Mouse (Mus musculus) ES-Bruce4 (cell line): ENCODE data around the gene Dpf3. TPM values are rescaled to one million over a fixed set of nuclear protein-coding genes. Genes with fewer than 3 reads are reported as not detected.

Source experiments
- H3K27ac ChIP-seq: 2 replicates; pipeline ENCODE4 v1.5.1; 2012; ENCODE audit warnings: low read length, inconsistent platforms; ENCODE audit not compliant: insufficient read depth
- H3K27me3 ChIP-seq: 2 replicates; pipeline ENCODE4 v1.6.1; 2012; ENCODE audit warnings: mild to moderate bottlenecking, low read length, inconsistent platforms; ENCODE audit not compliant: control insufficient read depth, poor library complexity, insufficient read depth, severe bottlenecking
- H3K36me3 ChIP-seq: 2 replicates; pipeline ENCODE4 v1.6.1; 2012; ENCODE audit warnings: inconsistent platforms, mild to moderate bottlenecking, low read length, moderate library complexity; ENCODE audit not compliant: control insufficient read depth, poor library complexity, insufficient read depth, severe bottlenecking
- H3K4me1 ChIP-seq: one replicate; pipeline ENCODE4 v1.8.1; 2011; ENCODE audit warnings: low read length; ENCODE audit not compliant: control insufficient read depth, insufficient read depth
- H3K4me3 ChIP-seq: 2 replicates; pipeline ENCODE4 v1.5.1; 2011; ENCODE audit warnings: low read depth, mild to moderate bottlenecking, low read length
- H3K9ac ChIP-seq: 2 replicates; pipeline ENCODE4 v1.6.1; 2012; ENCODE audit warnings: low read depth, mild to moderate bottlenecking, inconsistent platforms; ENCODE audit not compliant: poor library complexity, severe bottlenecking
- H3K9me3 ChIP-seq: replicated peaks from 2 replicates; pipeline ENCODE4 v1.6.1; 2012; ENCODE audit warnings: mild to moderate bottlenecking, low read length, inconsistent platforms; ENCODE audit not compliant: control insufficient read depth, poor library complexity, insufficient read depth, severe bottlenecking
- CTCF ChIP-seq: IDR thresholded peaks from one replicate; pipeline ENCODE4 v1.8.1; 2011; ENCODE audit warnings: low read depth, low read length
- EP300 ChIP-seq: IDR thresholded peaks from 2 replicates; pipeline ENCODE4 v1.6.1; 2011; ENCODE audit warnings: low read depth, low read length; ENCODE audit not compliant: insufficient read depth
- POLR2A ChIP-seq: IDR thresholded peaks from one replicate; pipeline ENCODE4 v1.8.1; 2011; ENCODE audit warnings: low read length; ENCODE audit not compliant: insufficient read depth
- polyA plus RNA-seq: library from polyadenylated mRNA; stranded (reverse); fragments of >200 nt; gene quantifications from 2 replicates; pipeline ENCODE4 v1.2.4, GENCODE M21; 2011; ENCODE audit warnings: low read depth; ENCODE audit not compliant: missing spikeins, insufficient read depth, insufficient read length

Dpf3 gene
- polyA plus RNA-seq, 1 experiment = not detected

DNA sequence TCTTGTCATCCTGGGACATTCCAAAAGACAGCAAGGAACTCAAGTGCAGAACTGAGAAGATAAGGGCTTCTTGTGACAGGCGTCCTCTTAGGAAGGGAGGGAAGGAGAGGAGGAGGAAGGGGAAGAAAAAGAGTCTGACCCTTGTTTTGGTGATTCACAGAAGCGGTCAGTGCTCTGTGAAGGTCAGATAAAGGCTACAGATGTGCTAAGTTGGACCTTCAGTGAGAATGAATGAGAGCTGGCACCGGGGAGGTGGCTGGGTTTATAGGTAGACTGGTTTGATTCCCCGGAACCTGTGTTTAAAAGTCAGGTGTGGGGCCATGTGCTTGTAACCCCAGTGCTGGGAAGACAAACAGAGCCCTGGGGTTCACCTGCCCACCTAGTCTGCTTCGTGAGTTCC is 41.1 kb upstream of the Dpf3 start:
- Histone ChIP-seq H3K9ac (no peak overlapping the region), H3K4me1 (peaks cover 7% of the 10 kb centered on the region), H3K4me3 (no peak overlapping the region), H3K36me3 (peaks cover 22% of the 10 kb centered on the region), H3K27me3 (no peaks in the 10 kb centered on the region), H3K27ac (no peak overlapping the region), H3K9me3 (no peaks in the 10 kb centered on the region)
- TF ChIP-seq POLR2A = no peak
- TF ChIP-seq EP300 = no peak
- TF ChIP-seq CTCF = no peak

DNA sequence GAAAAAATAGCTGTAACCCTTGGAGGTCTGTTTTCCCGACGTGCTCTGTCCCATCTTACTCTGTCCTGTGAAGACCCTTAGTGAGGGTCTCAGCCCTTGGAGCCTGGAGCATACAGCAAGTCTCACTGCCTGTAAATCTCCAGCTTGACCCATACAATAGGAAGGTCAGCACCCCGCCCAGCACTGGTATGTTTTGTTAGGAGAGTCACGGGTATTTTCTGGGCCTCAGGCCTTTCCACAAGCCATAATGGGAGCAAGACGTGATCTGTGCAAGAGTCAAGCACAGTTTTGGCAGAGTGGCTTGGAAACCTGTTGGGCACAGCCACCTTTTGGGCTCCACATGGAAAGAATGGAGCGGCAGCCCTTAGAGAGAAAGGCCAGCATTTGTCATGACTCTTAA is 40.3 kb upstream of the Dpf3 start:
- no peak for TF ChIP-seq CTCF
- TF ChIP-seq EP300 = peak; percentile 85
- no peak for TF ChIP-seq POLR2A
- Histone ChIP-seq H3K27me3 (no peaks in the 10 kb centered on the region), H3K27ac (0 out of 2 replicates have a peak overlapping the region, but pooled peaks have one; percentile 7), H3K9me3 (no peaks in the 10 kb centered on the region), H3K4me1 (peaks cover 9% of the 10 kb centered on the region), H3K36me3 (peaks cover 15% of the 10 kb centered on the region), H3K4me3 (no peak overlapping the region), H3K9ac (no peak overlapping the region)

DNA sequence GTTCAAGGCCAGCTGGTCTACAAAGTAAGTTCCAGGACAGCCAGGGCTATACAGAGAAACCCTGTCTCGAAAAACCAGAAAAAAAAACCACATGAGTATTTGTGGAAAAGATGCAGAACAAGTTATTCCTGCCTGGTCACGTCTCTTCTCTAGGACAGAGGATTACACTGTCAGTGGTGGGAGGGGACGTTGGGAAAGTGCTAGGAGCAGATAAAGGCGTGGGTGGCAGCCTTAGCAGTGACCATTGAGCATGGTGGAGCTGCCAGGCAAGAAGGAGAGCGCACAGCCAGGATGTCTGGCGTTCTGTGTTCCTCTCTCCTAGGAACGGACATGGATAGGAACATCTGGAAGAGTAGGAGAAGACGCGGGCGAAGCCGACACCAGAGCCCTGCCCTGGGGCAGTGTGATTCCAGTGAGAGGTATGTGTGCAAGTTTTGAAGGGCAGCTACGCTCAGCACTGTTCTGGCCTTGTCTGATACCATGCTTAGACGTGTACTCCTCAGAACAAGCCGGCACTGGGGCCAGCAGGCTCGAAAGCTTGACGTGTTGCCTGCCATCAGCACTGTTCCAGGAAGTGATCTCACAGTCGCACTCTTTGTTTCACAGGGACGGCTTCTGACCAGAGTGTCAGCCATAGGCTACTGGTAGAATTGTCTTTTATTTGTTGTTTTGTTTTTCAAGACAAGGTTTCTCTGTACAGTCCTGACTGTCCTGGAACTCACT is 38.5 kb upstream of the Dpf3 start:
- Histone ChIP-seq H3K4me3 (peak overlapping the region; percentile 19), H3K27me3 (no peaks in the 10 kb centered on the region), H3K9ac (no peak overlapping the region), H3K27ac (peak overlapping the region; percentile 28), H3K36me3 (peaks cover 7% of the 10 kb centered on the region), H3K9me3 (no peaks in the 10 kb centered on the region), H3K4me1 (peaks cover 9% of the 10 kb centered on the region)
- TF ChIP-seq POLR2A (no peak), CTCF (no peak), EP300 (no peak)

- Histone ChIP-seq H3K9ac (no peak overlapping the region), H3K9me3 (no peaks in the 10 kb centered on the region), H3K36me3 (no peaks in the 10 kb centered on the region), H3K4me1 (peaks cover 9% of the 10 kb centered on the region), H3K27me3 (no peaks in the 10 kb centered on the region), H3K27ac (no peak overlapping the region), H3K4me3 (no peak overlapping the region)
- TF ChIP-seq CTCF = no peak
- TF ChIP-seq POLR2A = no peak
- no peak for TF ChIP-seq EP300
These were observed 36.8 kb upstream of the Dpf3 start for GRCm38 (mm10) chr12:83524329-83524728.

DNA sequence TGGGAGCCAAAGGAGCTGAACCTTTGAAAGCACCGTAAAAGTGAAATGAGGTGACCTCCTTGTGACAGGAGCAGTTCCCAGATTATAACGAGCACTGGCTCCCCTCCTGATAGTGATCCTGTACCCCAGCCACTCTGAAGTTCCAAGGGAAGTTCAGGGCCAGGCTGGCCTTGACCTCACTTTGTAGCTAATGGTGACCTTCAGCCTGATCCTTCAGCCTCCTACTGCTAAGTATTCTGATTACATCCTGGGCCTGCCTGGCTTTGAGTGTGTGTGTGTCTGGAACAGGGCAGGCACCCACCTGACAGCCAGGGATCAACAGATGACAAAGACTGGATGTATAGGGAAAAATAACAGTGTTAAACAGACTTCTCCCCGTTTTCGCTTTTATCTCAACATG is 36.4 kb upstream of the Dpf3 start:
- Histone ChIP-seq H3K27me3 (no peaks in the 10 kb centered on the region), H3K9me3 (no peaks in the 10 kb centered on the region), H3K4me1 (peaks cover 9% of the 10 kb centered on the region), H3K27ac (peak overlapping the region; percentile 17; the same call in 1 of the 2 replicates), H3K36me3 (no peaks in the 10 kb centered on the region), H3K9ac (no peak overlapping the region), H3K4me3 (no peak overlapping the region)
- TF ChIP-seq POLR2A = no peak
- TF ChIP-seq CTCF = no peak
- TF ChIP-seq EP300 = peak; percentile 49; the same call in 1 of the 2 replicates

- H3K9me3 ChIP-seq = no peaks in the 10 kb centered on the region
- no peaks in the 10 kb centered on the region for H3K36me3 ChIP-seq
- H3K27me3 ChIP-seq = no peaks in the 10 kb centered on the region
- TF ChIP-seq POLR2A = no peak
- no peak for TF ChIP-seq CTCF
- no peak for TF ChIP-seq EP300
- H3K9ac ChIP-seq = 0 out of 2 replicates have a peak overlapping the region, but pooled peaks have one; percentile 1
- peak overlapping the region; percentile 11; the same call in 1 of the 2 replicates for H3K4me3 ChIP-seq
- H3K27ac ChIP-seq = peak overlapping the region; percentile 27
- peaks cover 9% of the 10 kb centered on the region for H3K4me1 ChIP-seq
These were observed 35.5 kb upstream of the Dpf3 start for GRCm38 (mm10) chr12:83523056-83523455.

- TF ChIP-seq CTCF (no peak), EP300 (no peak), POLR2A (no peak)
- no peaks in the 10 kb centered on the region for H3K9me3 ChIP-seq
- no peaks in the 10 kb centered on the region for H3K36me3 ChIP-seq
- no peak overlapping the region for H3K27ac ChIP-seq
- H3K9ac ChIP-seq = peak overlapping the region; percentile 26
- H3K4me1 ChIP-seq = peaks cover 7% of the 10 kb centered on the region
- peak overlapping the region; percentile 71 for H3K4me3 ChIP-seq
- H3K27me3 ChIP-seq = no peaks in the 10 kb centered on the region
These were observed 33.6 kb upstream of the Dpf3 start for GRCm38 (mm10) chr12:83521083-83521482.
